Mouse (Mus musculus) midbrain, embryonic 11.5 days (tissue): ENCODE measurements around the gene Prkce. TPM values are rescaled to one million over a fixed set of nuclear protein-coding genes. Genes with fewer than 3 reads are reported as not detected.

Experiments
- ATAC-seq: fragments of 200-750 bp; cut with Nextera tagmentation; 2 replicates; pipeline ENCODE4 v1.8.0; 2017; ENCODE audit warnings: moderate TSS enrichment, moderate library complexity; ENCODE audit not compliant: low FRiP score
- DNase-seq: peaks from one replicate; pipeline ENCODE4 v3.0.0; 2015; ENCODE audit warnings: low spot score; ENCODE audit errors: missing footprints
- H3K27ac ChIP-seq: fragments of 300-500 bp; sonication (generic); 2 replicates; pipeline ENCODE4 v1.5.1; 2014; ENCODE audit warnings: low read depth, low read length
- H3K27me3 ChIP-seq: fragments of 300-500 bp; sonication (generic); 2 replicates; pipeline ENCODE4 v1.6.1; 2014; ENCODE audit warnings: mild to moderate bottlenecking, low read length, moderate library complexity, mixed read lengths; ENCODE audit not compliant: control insufficient read depth, insufficient read depth
- H3K36me3 ChIP-seq: fragments of 300-500 bp; sonication (generic); 2 replicates; pipeline ENCODE4 v1.6.1; 2014; ENCODE audit warnings: mild to moderate bottlenecking, low read length, moderate library complexity, mixed read lengths; ENCODE audit not compliant: control insufficient read depth, insufficient read depth
- H3K4me1 ChIP-seq: fragments of 300-500 bp; sonication (generic); 2 replicates; pipeline ENCODE4 v1.6.1; 2014; ENCODE audit warnings: low read length; ENCODE audit not compliant: control insufficient read depth, insufficient read depth
- H3K4me2 ChIP-seq: fragments of 300-500 bp; sonication (generic); 2 replicates; pipeline ENCODE4 v1.6.1; 2014; ENCODE audit warnings: mild to moderate bottlenecking, moderate library complexity
- H3K4me3 ChIP-seq: fragments of 300-500 bp; sonication (generic); 2 replicates; pipeline ENCODE4 v1.5.1; 2014; ENCODE audit warnings: low read depth, low read length
- H3K9ac ChIP-seq: fragments of 300-500 bp; sonication (generic); 2 replicates; pipeline ENCODE4 v1.6.1; 2014; ENCODE audit warnings: low read length
- H3K9me3 ChIP-seq: fragments of 300-500 bp; sonication (generic); 2 replicates; pipeline ENCODE4 v1.6.1; 2016; ENCODE audit warnings: low read length; ENCODE audit not compliant: control insufficient read depth
- WGBS: fragments of 180-500 bp; shearing (Covaris S2); extraction: QIAGEN DNeasy Blood & Tissue Kit; methylation state at CpG from one replicate; pipeline ENCODE4 v1.1.7; 2014; 5-methylcytosine and 5-hydroxymethylcytosine counted together
- polyA plus RNA-seq: library from polyadenylated mRNA; unstranded; fragments of >200 nt; fragmentation: Nextera tagmentation; extraction: Ambion mirVana; gene quantifications from 2 replicates; pipeline ENCODE4 v1.2.1, GENCODE M21; 2014

Prkce gene
- polyA plus RNA-seq, 1 experiment from 2014 or later: 3.5 TPM

- H3K36me3 ChIP-seq: no peaks in the 10 kb centered on the region
- WGBS: 71% methylated on average over 2 of the region's 2 CpGs
- no peaks in the 10 kb centered on the region for H3K4me1 ChIP-seq
- no peak overlapping the region for H3K9ac ChIP-seq
- ATAC-seq (no peak), DNase-seq (no peak)
- H3K4me2 ChIP-seq: no peak overlapping the region
- H3K27me3 ChIP-seq: no peaks in the 10 kb centered on the region
- no peak overlapping the region for H3K4me3 ChIP-seq
- H3K27ac ChIP-seq: no peak overlapping the region
- H3K9me3 ChIP-seq: no peaks in the 10 kb centered on the region
Measured at GRCm38 (mm10) chr17:86690871-86691390, 523.3 kb downstream of the Prkce start.

- 81% methylated on average over 2 of the region's 2 CpGs for WGBS
- H3K9me3 ChIP-seq: no peaks in the 10 kb centered on the region
- no peak for DNase-seq
Measured at GRCm38 (mm10) chr17:86697751-86698150, 530.2 kb downstream of the Prkce start.

GRCm38 (mm10) chr17:86703336-86703735 lies 535.8 kb downstream of the Prkce start:
- no peak for ATAC-seq
- no peak overlapping the region for H3K4me3 ChIP-seq
- no peaks in the 10 kb centered on the region for H3K36me3 ChIP-seq
- WGBS: 85% methylated on average over 4 of the region's 4 CpGs
- H3K27ac ChIP-seq: no peak overlapping the region
- no peak for DNase-seq
- H3K4me1 ChIP-seq: no peaks in the 10 kb centered on the region
- H3K27me3 ChIP-seq: no peaks in the 10 kb centered on the region
- H3K9me3 ChIP-seq: no peaks in the 10 kb centered on the region
- no peak overlapping the region for H3K9ac ChIP-seq
- H3K4me2 ChIP-seq: no peak overlapping the region

More at GRCm38 (mm10) chr17:86697751-86698150, 530.2 kb downstream of the Prkce start:
- no peak overlapping the region for H3K27ac ChIP-seq
- no peaks in the 10 kb centered on the region for H3K36me3 ChIP-seq
- no peaks in the 10 kb centered on the region for H3K27me3 ChIP-seq
- H3K9ac ChIP-seq: no peak overlapping the region
- no peak overlapping the region for H3K4me2 ChIP-seq
- no peak for ATAC-seq
- H3K4me3 ChIP-seq: no peak overlapping the region
- H3K4me1 ChIP-seq: no peaks in the 10 kb centered on the region

GRCm38 (mm10) chr17:86705236-86705635 lies 537.7 kb downstream of the Prkce start:
- no peaks in the 10 kb centered on the region for H3K36me3 ChIP-seq
- H3K4me3 ChIP-seq: no peak overlapping the region
- H3K9ac ChIP-seq: no peak overlapping the region
- no peak overlapping the region for H3K27ac ChIP-seq
- no peaks in the 10 kb centered on the region for H3K4me1 ChIP-seq
- no peak overlapping the region for H3K4me2 ChIP-seq
- WGBS: 88% methylated on average over 3 of the region's 3 CpGs
- ATAC-seq (no peak), DNase-seq (no peak)
- no peaks in the 10 kb centered on the region for H3K27me3 ChIP-seq
- no peaks in the 10 kb centered on the region for H3K9me3 ChIP-seq

- H3K36me3 ChIP-seq: no peaks in the 10 kb centered on the region
- H3K9ac ChIP-seq: no peak overlapping the region
- H3K4me3 ChIP-seq: no peak overlapping the region
- DNase-seq (no peak), ATAC-seq (no peak)
- 83% methylated on average over 1 of the region's 1 CpGs for WGBS
- no peak overlapping the region for H3K4me2 ChIP-seq
- H3K9me3 ChIP-seq: no peaks in the 10 kb centered on the region
- no peaks in the 10 kb centered on the region for H3K4me1 ChIP-seq
- H3K27ac ChIP-seq: no peak overlapping the region
- H3K27me3 ChIP-seq: no peaks in the 10 kb centered on the region
Measured at GRCm38 (mm10) chr17:86706467-86706866, 538.9 kb downstream of the Prkce start.

Other genes with a start within 250 kb of the Prkce start
- gene Srbd1, start 22.6 kb upstream of the Prkce start, polyA plus RNA-seq: 10.3 and 11.4 TPM in 2 replicates